Mouse (Mus musculus) ES-E14 (cell line): Measurements from ENCODE around the gene H2-M10.4.

ENCODE experiments used
- CHD2 ChIP-seq: IDR thresholded peaks from 2 replicates; pipeline ENCODE4 v1.6.1; 2014; ENCODE audit warnings: mild to moderate bottlenecking, low read depth, low read length, inconsistent platforms
- ZNF384 ChIP-seq: IDR thresholded peaks from 2 replicates; pipeline ENCODE4 v1.6.1; 2012; ENCODE audit warnings: low read depth, low read length, inconsistent platforms

DNA sequence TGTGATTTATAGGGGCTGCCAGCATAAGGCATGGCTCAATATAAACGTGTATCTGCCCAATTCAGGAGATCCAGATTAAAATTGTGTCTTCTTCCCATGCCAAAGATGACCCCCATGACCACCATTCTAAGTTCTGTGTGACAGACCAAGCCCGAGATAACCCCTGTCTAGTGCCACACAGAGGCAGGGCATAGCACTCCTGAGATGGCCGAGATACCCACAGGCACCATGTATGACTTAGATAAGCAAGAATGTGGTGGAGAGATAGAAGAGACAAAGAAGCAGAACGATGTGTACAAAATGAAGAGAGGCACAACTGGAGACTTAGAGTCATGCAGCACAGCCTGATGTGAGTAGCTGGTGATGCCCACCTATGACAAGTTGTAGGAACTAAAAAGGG, 5.9 kb downstream of the H2-M10.4 start:
- TF ChIP-seq CHD2 (no peak), ZNF384 (no peak)
